Mouse (Mus musculus) bone marrow macrophage, adult 2 months (primary cell): ENCODE data around the gene Epn1.

Source experiments
- CTCF ChIP-seq: IDR thresholded peaks from 2 replicates; pipeline ENCODE4 v1.5.1; 2012; ENCODE audit warnings: low read depth, mild to moderate bottlenecking, low read length, moderate library complexity
- POLR2A ChIP-seq: IDR thresholded peaks from 2 replicates; pipeline ENCODE4 v1.6.1; 2012; ENCODE audit warnings: mild to moderate bottlenecking, low read depth, low read length, borderline replicate concordance

GRCm38 (mm10) chr7:5085512-5085911 lies 5.5 kb downstream of the Epn1 start:
- TF ChIP-seq POLR2A (no peak), CTCF (no peak)
